11 mouse cellular contexts compared by ENCODE assay signal in the genomic region with DNA sequence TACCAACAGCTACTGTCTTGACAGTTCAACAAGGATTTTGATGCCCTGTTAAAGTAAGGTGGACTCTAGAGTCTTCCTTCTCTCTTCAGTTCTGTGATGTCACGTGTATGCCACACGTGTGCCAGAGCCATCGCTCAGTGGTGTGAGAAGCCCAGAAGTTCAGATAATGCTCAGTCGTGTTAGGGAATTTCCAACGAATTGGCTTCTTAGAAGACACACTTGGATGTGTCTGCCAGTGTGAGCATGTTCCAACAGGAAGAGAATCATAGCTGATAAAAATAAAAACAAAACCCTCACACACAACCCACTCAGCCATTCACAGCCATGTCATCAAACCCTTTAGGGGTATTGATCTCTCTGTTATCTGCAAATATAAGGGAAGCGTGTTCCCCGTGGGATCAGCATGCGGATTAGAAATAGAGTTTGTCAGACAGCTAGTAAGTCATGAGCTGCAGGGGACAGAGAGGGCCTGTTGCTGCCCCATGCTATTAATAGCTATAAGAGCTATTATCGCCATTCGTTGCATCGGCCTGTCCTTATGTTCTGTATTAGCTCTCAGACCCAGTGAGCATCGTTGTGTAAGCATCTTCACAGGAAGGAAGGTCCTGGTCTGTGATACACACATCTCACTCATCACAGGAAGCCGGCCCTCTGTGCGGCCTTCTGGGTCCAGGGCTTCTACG.
"Had no signal": no experiment of that assay in that cellular context is flagged by ENCODE, and none has a peak within 500 bp of the region (broad histone marks: within the 10 kb centered on the region; RNA-seq: fewer than 3 reads in every experiment).

No protein-coding gene starts in this region.

- DNase-seq: kidney, postnatal 25 days; layer of hippocampus, postnatal 36 days; lung, embryonic 14.5 days; lung, postnatal 14 days; midbrain, embryonic 14.5 days; thymus, adult 18-20 months; thymus, postnatal 14 days had no signal

- H3K4me1 ChIP-seq: liver, embryonic 12.5 days had no signal

- H3K27me3 ChIP-seq: limb, embryonic 15.5 days; liver, embryonic 12.5 days; neural tube, embryonic 15.5 days had no signal

- H3K36me3 ChIP-seq: limb, embryonic 15.5 days; liver, embryonic 12.5 days; neural tube, embryonic 15.5 days had no signal

- H3K9ac ChIP-seq: limb, embryonic 15.5 days; liver, embryonic 12.5 days; lung, embryonic 14.5 days; neural tube, embryonic 15.5 days had no signal

- H3K9me3 ChIP-seq: limb, embryonic 15.5 days; liver, embryonic 12.5 days; neural tube, embryonic 15.5 days had no signal

- H3K4me2 ChIP-seq: limb, embryonic 15.5 days; liver, embryonic 12.5 days; lung, embryonic 14.5 days; neural tube, embryonic 15.5 days had no signal

- H3K27ac ChIP-seq: limb, embryonic 15.5 days; liver, embryonic 12.5 days; neural tube, embryonic 15.5 days had no signal

- H3K4me3 ChIP-seq: limb, embryonic 15.5 days; liver, embryonic 12.5 days; myocyte; neural tube, embryonic 15.5 days had no signal

- ATAC-seq: liver, embryonic 12.5 days had no signal
